Mouse (Mus musculus): Measurements from ENCODE around the gene Igfbp6. TPM values are rescaled to one million over a fixed set of nuclear protein-coding genes. Genes with fewer than 3 reads are reported as not detected.

The Igfbp6 gene
- total RNA-seq, 2 experiments from 2014 or later, result 8.0 to 11.1 TPM

Other genes starting within 250 kb of the Igfbp6 start
- not detected for gene Krt4, start 219.6 kb upstream of the Igfbp6 start, total RNA-seq (2021)
- gene Krt79, start 204.0 kb upstream of the Igfbp6 start, total RNA-seq (2021), result under 1 TPM; 0.28 to 0.32 TPM
- gene Krt78, start 190.1 kb upstream of the Igfbp6 start, total RNA-seq (2021), result not detected
- gene Krt8, start 139.9 kb upstream of the Igfbp6 start, total RNA-seq (2021), result under 1 TPM in 1 of 2 experiments, not detected in 1; 0.19 TPM
- gene Krt18, start 116.2 kb upstream of the Igfbp6 start, total RNA-seq (2021), result under 1 TPM; 0.17 to 0.26 TPM
- 100 to 1,000 TPM; 182 to 188 TPM for gene Eif4b, start 70.6 kb upstream of the Igfbp6 start, total RNA-seq (2021)
- gene Tns2, start 43.9 kb upstream of the Igfbp6 start, total RNA-seq (2021), result 10 to 100 TPM; 13.3 to 15.0 TPM
- gene Spryd3, start 8.1 kb upstream of the Igfbp6 start, total RNA-seq (2021), result 100 to 1,000 TPM; 149 to 154 TPM
- not detected for gene Soat2, start 6.2 kb downstream of the Igfbp6 start, total RNA-seq (2021)
- 10 to 100 TPM; 66.6 to 70.2 TPM for gene Zfp740, start 58.9 kb downstream of the Igfbp6 start, total RNA-seq (2021)
- 10 to 100 TPM; 32.5 to 38.4 TPM for gene Csad, start 60.4 kb downstream of the Igfbp6 start, total RNA-seq (2021)
- gene Itgb7, start 87.6 kb downstream of the Igfbp6 start, total RNA-seq (2021), result 1 to 10 TPM; 2.0 to 2.3 TPM
- gene Rarg, start 113.2 kb downstream of the Igfbp6 start, total RNA-seq (2021), result 10 to 100 TPM; 13.1 to 13.6 TPM
- not detected for gene Gm9918, start 126.2 kb downstream of the Igfbp6 start, total RNA-seq (2021)
- gene Mfsd5, start 135.1 kb downstream of the Igfbp6 start, total RNA-seq (2021), result 10 to 100 TPM; 39.0 to 39.6 TPM
- 1 to 10 TPM; 2.9 to 3.5 TPM for gene Espl1, start 151.9 kb downstream of the Igfbp6 start, total RNA-seq (2021)
- 100 to 1,000 TPM; 386 to 396 TPM for gene Pfdn5, start 181.8 kb downstream of the Igfbp6 start, total RNA-seq (2021)
- 10 to 100 TPM; 63.0 to 66.1 TPM for gene Myg1, start 187.3 kb downstream of the Igfbp6 start, total RNA-seq (2021)
- gene Aaas, start 206.4 kb downstream of the Igfbp6 start, total RNA-seq (2021), result 10 to 100 TPM; 19.6 to 23.1 TPM
- under 1 TPM; 0.86 to 0.99 TPM for gene Sp7, start 222.8 kb downstream of the Igfbp6 start, total RNA-seq (2021)